Mouse (Mus musculus) c-Kit-positive CD71-negative TER-119-negative erythroid progenitor cells, embryonic 14.5 days (primary cell): ENCODE measurements around the gene Dennd1a.

Experiments used
- DNase-seq: peaks from one replicate; pipeline ENCODE4 v3.0.0-alpha.2; 2013; ENCODE audit warnings: low read depth

The Dennd1a gene

DNA sequence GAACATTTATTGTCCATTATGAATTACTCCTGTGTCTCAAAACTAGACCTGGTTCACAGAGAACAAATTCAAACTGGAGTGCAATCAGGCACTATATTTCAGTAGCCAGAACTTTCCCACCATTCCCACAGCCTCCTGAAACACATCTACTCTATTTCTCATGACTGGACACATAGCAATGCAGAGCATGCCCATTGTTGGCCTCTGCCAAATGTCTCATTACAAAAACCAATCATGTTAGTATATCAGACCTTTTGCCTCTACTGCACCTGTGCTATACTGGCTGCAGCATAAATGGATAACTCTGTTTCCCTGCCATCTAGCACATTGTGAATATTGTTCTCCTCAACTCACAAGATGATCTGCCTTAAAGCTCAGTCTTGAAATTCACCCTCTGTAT lies 238.2 kb downstream of the Dennd1a start:
- no peak for DNase-seq

DNA sequence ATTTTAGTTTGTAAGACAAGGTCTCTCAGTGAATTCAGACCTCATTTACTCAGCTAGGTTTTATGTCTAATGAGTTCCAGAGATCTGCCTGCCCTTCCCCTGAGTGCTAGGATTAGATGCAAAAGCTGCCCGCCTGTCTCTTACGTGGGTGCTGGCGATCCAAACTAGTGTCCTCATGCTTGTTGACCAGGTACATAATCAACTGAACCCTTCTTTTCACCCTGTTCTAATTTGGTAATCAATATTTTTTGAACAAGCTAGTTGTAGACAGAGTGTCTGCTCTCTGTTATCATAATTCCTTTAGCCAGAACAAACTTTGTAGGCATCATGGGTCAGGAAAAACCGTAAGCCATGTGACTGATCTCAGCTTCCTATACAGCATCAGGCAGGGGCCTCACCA lies 241.9 kb downstream of the Dennd1a start:
- no peak for DNase-seq

DNA sequence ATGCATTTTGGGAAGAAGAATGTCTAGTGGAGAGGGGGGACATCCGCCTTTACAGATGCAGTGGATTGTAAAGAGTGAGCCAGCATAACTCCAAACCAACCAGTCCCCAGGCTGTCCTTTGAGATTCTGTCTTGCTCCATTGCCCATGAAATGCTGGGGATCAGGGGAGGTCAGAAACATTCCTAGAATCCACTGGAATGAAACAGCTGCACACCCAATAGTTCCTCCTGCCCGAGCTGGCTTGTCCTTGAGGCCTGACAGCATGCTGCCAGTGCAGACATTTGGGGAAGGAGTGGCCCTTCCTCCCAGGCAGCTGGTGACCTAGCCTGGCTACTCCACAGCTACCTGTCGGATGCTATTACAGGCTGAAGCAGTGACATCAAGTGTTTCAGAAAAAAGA lies 246.3 kb downstream of the Dennd1a start:
- DNase-seq = no peak

DNA sequence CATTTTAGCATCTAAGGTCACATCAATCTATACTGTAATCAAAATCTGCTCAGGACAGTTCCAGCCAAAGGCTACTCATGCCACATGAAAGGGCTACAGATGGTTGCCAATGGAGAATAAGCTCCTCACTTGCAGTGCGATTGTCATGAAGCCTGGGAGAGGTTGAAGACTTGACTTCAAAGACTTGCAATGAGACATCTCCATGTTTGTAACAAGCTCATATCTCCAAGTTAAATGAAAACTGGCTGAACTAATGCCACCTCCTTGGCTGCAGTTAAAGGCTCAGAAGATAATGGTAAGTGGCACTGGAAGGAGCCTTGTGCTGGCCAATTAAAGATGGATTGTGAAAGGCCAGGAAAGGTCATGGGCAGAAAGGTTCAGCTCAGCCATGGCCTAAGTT lies 247.6 kb downstream of the Dennd1a start:
- DNase-seq = no peak

DNA sequence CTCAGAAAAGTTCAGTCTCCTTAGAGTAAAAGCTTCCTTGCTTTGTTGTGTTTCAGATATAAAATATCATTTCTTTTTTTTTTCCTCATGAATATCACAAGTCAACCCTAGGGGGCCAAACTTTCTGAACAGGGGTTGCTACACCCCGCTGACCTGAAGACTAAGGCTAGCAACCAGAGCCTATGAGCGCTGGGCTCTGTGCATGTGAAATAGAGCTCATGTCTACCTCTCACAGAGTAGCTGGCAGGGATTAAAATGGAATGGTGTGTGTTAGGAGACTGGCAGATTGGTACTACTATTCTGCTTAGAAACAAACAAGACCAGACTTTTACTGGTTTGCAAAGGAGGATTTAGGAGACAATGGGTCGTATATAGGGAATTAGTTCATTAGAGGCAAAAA lies 258.9 kb downstream of the Dennd1a start:
- no peak for DNase-seq

DNA sequence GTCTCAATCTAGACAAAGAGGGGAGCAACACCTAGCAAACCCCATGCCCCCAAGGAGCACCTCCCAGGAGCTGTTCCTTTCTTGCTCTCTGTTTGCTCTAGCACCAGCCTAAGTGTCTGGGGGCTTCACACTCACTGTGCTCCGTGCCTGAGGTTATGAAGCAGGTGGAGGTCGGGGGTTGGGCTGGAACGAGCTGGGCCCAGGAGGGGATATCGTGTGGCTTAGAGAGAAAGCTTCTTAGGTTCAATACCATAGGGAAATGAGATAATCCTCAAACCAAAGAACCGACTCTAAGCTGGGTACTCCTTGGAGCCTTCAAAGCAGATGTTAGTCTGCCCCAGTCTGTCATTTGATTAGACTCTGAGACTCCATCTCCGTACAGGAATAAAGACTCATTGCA lies 261.6 kb downstream of the Dennd1a start:
- no peak for DNase-seq

DNA sequence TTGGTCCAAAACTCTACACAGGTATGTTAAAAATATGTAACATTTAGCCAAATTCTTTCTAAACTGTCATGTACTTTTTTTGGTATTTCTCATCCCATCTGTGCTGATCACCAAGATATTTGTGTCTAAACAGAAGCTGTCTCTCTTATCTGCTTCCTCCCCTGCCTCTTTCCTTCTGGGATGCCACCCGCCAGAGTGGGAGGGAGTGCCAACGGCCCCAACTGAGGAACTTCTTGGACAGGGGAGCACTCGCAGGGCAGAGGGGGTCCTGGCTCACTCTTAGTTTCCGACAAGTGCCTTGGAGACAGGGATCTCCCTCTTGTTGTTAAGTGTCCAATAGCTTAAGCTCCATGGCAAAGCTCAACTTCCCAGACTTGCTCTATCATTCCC lies 263.5 kb downstream of the Dennd1a start:
- no peak for DNase-seq

DNA sequence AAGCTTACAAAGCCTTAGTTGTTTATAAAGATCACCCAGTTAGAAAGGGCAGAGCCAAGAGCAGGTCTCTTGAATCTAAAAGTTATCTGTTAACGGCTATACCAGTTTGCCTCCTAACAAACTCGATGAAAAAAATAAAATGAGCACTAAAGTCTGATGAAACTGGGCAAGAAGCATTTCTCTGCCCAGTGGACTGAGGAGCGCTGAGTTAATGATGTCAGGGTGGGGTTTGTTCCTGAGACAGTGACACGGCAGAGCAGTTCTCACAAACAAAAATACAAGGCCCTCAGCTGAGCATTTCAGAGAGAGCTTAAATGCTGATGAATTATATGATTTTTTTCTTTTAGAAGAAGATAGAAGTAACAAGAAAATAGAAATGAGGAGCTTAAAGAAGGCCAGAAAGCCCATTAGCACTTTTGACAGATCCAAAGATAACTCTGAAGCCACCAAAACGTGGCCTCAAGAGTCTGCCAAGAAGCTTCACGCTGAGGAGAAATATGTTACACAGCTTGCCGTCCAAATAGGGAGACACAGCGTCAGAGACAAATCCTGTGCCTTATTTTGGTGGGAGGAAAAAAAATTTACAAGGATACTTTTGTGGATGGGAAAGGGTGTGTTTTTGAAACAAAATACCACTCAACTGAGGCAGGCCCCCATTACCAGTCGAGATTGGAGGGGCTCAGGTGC lies 264.0 kb downstream of the Dennd1a start:
- DNase-seq = no peak

DNA sequence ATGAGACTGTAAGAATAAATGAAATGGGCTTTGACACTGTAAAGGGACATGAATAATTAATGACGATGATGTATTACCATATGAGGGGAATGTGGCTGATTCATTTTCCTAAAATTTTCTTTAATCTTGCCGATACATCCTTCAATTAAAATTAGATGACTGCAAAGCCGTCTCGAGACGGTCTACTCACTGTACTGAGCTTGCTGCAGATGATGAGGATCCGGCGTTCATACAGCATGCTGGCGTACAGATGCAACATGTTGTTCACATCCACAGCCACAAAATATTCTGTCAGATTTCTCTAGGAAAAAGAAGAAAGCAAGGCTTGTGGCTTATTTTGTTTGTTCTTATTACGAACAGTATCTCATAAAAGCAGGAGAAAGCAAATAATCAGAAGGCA lies 266.0 kb downstream of the Dennd1a start:
- no peak for DNase-seq

DNA sequence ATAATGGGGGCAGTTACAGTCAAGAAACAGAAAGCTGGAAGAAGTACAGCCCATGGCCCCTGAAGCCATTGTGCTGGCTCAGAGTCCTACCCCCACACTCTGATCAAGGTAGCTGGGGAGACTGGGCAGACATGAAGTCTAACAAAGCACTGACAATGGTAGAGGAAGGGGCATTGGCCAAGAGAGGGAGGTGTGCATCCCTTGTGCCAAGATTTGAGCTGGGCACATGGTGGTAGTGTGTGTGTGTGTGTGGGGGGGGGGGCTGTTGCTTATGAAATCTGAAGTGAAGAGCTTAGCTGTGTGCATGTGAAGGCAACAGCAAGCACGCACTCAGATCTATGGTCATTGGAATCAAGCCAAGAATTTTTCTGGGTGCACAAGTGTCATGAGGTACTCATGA lies 272.5 kb downstream of the Dennd1a start:
- DNase-seq = no peak

DNA sequence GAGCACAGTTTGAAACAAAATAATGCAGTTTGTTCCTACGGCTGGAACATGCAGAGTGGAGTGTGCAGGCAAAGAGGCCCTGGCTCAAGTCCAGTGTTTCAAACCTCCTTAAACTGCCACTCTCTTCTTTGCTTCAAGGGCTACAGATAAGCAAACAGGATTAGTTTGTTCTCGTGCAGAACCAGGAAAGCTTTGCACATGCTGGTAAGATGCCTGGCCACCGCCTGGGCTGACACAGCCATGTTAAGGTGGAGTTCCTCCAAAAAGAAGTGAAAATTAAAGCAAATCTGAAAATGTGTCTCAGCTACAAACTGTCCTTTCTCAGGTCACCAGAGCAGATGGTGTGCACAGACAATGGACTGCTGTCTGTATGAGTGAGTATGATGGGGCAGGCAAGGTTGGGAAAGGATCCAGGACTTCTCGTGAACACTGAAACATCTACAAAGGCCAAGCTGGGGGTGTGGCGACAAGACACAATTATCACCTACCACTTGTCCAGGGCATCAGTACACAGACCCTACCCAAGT lies 273.3 kb downstream of the Dennd1a start:
- no peak for DNase-seq

DNA sequence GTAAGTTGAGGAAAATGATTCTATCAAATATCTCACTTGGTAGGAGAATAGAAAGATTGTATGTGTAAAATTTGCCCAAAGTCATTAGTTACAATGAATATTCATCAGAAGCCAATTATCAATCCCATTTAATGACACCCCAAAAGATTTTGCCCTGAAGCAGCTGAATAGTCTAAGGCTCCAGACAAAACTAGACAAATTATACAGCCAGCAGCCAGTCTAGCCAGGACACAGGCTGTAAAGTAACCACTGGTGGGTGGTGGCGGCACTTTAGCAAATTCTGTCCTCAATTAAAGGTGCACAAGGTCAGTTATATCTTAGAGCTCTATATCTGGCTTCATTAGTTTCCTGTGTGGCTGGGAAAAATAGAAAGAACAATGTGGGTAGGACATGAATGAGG lies 280.0 kb downstream of the Dennd1a start:
- no peak for DNase-seq

DNA sequence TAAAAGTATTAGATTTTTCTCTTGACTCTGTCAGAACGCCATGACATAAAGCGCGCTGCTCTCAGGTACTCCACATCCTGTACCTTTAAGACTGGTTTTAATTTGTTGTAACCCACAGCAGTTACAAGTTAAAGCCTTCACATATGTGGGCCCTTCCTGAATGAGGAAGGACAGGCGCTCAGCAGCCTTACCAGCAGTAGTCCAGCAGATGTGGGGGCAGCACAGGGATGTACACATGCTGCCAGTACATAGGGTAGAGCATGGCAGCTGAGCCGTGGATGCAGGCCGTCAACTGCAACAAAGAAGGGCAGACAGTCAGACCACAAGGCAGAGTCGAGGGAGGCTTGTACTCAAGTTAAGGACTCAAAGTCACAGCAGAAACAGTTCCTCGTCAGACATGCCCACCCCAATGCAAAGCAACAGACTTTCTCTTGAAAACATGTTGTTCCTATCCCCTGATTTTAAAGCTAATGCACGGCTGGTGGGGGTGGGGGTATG lies 284.0 kb downstream of the Dennd1a start:
- no peak for DNase-seq

DNA sequence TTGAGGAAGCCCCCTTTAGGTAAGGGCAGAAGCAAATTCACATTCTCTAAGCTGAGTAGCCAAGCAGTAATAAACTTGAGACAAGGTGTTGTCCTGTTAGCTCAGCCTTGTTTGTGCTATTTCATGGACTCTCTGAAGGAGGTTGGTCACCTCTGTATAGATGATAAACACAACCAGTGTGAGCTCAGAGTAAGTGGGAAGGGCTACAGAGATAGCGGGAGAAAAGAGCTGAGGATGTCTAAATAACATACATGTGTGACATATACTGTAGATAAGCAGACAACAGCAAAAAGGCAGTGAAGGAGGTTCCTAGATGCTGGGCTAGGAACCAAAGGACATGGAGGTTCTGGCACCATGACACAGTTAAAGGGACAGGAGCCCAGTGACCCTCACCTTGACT lies 286.2 kb downstream of the Dennd1a start:
- no peak for DNase-seq

DNA sequence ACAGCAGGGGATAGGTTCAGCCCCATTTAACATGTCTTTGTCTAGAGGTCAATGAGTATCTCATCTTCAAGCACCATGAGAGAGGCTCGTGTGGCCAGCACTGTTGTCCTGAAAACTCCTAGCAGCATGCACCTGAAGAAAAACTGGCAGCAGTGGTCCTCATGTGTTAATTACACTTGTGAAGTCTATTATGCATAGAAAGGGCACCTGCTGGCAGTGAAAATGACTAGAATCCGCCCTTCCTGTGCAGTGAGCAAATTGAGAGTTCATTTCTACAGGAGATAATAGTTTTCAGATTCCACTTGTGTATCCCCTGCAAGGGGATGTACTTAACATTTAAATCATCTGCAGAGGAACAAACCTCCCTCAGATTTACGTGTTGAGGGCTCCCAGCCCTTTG lies 289.2 kb downstream of the Dennd1a start:
- no peak for DNase-seq

DNA sequence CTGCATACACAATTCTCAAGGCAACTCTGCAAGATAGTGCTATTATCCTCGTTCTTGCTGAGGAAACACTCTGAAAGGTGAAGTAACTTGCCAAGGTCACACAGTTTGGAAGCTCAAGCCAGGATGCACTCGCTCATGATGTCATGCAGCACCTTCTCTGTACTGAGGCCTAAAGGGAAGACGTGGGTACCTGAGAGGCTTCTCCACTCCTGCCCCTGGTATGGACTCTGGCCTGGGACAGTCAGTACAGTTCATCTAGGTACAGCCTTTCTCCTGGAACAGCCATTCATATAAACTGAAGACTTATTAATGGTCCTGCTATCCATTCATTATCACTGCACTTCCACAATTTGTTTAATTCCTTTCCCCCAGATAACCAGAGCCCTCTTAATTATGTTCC lies 298.1 kb downstream of the Dennd1a start:
- no peak for DNase-seq

DNA sequence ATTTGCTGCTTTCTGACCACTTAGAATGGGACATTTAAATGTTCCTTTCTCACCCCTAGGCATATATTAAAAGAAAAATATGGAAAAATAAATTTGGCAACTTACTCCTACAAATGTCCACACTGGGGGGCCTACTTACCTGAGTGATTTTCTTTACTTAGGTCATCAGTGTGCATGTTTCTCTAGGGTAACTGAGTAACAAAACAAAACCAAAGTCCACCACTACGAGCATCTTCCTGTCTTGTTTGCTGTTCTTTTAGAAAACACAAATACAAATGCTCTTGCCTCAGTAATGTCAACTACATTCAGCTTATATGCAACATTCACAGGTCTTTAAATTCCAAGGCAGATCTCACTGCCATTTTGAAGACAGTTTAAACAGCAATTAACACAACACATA lies 298.9 kb downstream of the Dennd1a start:
- DNase-seq = no peak

DNA sequence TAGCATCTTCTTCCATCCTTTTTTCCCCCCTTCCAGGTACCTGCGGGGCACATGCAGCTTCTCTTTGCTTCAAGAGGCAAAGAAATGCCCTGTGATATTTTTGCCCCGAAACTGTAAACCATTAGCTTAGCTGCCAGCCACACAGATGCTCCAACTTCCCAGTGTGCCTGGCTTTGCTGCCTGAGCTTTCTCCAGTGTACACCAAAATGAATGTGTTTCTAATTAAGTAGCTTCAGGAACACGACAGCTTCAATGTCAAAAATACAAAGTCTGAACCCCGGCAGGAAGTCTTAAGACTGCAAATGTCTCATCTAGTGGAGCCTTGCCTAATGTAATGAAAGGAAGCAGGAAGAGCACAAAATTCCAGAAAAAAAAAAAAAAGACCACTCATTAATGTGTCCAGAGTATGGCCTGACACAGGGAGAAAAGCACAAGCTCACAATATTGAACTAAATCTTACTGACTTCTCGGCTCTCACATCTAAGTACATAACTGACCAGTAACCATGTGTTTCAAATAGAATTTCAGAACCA lies 301.4 kb downstream of the Dennd1a start:
- no peak for DNase-seq

DNA sequence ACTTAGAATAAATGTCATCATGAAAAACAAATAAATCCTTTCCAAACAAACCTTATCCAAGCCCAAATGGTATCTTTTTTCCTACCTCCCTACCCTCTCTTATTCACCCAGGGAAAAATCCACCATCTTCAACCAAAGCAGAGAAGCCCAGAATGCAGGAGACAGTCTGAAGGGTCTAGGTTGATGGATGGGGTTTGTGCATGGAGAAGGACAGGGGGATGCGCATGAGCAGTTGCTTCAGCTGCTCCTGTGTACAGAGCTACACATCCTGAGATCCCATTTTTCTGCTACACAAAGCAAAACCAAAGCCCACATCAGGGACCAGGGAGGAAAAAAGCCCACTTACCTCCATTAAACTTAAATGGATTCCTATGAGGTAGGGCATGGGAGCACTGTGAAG lies 304.5 kb downstream of the Dennd1a start:
- no peak for DNase-seq

DNA sequence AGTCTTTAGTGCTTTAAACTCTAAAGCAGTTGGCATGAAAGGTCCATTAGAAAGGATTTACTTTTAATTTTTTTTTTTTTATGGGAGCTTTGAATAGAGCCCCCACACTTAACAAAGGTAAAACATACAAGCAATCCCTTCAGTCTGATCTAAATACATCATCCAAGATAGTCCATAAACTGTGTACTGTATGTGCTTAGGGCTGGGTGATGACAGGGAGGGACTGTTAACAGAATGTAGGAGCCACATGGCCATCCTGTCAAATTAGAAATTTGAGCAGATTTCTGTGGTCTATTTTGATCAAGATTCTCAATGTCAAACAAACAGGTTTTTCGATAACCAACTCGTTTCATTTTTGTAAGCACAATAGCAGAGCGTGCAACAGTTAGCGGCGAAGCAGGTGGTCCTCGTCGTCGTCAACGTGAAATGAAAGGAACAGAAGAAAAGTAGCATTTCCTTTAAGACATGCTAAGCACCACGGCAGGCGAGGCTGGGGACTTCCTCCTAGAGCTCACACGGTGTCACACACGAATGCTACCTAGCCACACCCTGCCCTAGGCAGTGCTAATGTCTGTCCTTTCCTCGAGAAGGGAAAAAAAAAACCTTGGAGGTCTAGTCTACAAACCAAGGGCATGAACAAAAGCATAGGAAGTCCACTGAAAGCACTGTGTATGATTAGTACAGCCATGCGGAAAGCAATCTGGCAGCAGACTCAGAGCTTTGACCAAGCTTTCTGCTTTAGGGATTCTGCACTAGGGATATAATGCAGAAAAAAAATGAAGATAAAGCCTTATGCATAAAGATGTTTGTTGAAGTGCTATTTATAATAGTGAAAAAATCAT lies 305.4 kb downstream of the Dennd1a start:
- DNase-seq = no peak

DNA sequence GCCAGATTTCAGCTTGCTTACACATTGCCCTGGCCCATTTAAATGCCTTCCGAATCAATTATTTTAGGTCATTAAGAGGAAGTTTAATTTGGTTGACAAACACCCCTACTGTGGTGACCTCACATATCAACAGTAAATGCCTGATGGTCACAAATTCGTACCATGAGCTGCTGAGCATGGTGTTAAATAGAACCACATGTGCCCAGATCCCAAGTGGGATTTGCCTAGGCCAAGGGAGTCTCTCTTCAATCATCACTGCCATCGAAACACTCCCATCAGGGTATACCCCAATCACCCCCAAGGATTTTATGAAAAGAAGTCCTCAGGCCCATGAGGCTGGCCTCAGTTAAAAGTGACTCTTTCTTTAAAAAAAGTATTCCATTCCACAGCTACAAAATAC lies 313.0 kb downstream of the Dennd1a start:
- DNase-seq = no peak

DNA sequence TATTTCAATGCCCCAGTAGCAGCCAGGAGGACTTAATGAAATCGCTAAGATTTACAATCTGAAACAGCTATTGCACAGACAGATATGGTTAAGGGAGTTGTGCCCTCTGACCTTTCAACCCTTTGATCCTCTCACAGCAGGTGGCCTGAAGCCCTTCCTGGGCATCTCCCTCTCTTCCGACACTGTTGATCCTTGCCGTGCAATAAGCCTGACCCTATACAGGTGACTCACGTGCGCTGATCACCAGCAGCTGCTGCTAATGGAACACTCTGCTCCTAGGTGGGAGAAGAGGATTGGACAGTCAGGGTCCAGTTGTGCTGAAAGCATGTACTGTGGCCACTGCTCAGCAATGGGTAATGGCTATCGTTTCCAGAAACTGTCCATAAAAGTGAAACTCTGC lies 314.6 kb downstream of the Dennd1a start:
- no peak for DNase-seq

DNA sequence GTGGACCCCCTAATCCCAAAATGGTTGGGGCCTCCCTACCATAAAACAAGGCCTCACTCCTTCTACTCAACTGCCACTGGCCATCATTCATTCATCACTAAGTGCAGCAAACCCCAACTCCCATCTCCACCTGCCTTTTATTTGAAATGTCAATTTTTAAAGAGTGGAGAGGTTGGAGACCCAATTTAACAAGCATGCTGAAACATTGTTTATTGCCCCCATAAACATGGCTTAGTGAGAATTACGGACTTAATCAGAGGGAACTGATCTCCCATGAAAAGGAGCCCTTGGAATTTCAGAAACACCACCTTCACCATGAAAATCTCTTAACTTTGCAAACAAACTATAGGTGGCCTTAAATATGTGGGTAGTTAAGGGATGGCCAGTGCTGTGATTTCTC lies 315.5 kb downstream of the Dennd1a start:
- DNase-seq = no peak
